ENCODE assay signal across 8 mouse cellular contexts in genomic region chr6:101376511-101377166, GRCm38 (mm10). TPM values are rescaled to one million over a fixed set of nuclear protein-coding genes. Genes with fewer than 3 reads are reported as not detected.
DNase-seq lines count a peak whose midpoint lies in the region; ATAC-seq and TF ChIP-seq lines count a peak whose summit lies in the region.

No protein-coding gene starts in this region.

- no peak for DNase-seq in left cerebral cortex, adult 2 months (ENCODE audit: extremely low spot score in 1 of 2, low spot score in 2 of 2)
- no peak for DNase-seq in left cerebral cortex, adult 11 months (ENCODE audit: low spot score)
- DNase-seq in forebrain, postnatal 0 days, result no peak
- DNase-seq in midbrain, embryonic 14.5 days, result no peak
- DNase-seq in cerebellum, postnatal 25 days, result no peak
- no peak for DNase-seq in frontal cortex, postnatal 14 days (ENCODE audit: low spot score in 2 of 2)
- no peak for DNase-seq in spleen, adult 12 weeks (ENCODE audit: low spot score)

- no peak for ATAC-seq in forebrain, postnatal 0 days
- no peak for ATAC-seq in intestine, postnatal 0 days
- ATAC-seq in midbrain, embryonic 14.5 days (ENCODE audit: low FRiP score, low TSS enrichment), result no peak

- WGBS in forebrain, postnatal 0 days, result 6% methylated on average over 10 of the region's 10 CpGs
- WGBS in intestine, postnatal 0 days, result 11% methylated on average over 10 of the region's 10 CpGs
- WGBS in midbrain, embryonic 14.5 days, result 6% methylated on average over 10 of the region's 10 CpGs

- no peaks in the 10 kb centered on the region for H3K9me3 ChIP-seq in forebrain, postnatal 0 days (ENCODE audit: low read length)
- H3K9me3 ChIP-seq in intestine, postnatal 0 days (ENCODE audit: control insufficient read depth), result no peaks in the 10 kb centered on the region
- H3K9me3 ChIP-seq in midbrain, embryonic 14.5 days (ENCODE audit: control insufficient read depth, low read length), result no peaks in the 10 kb centered on the region

- no peaks in the 10 kb centered on the region for H3K36me3 ChIP-seq in forebrain, postnatal 0 days (ENCODE audit: insufficient read depth)
- H3K36me3 ChIP-seq in intestine, postnatal 0 days (ENCODE audit: control insufficient read depth, insufficient read depth), result no peaks in the 10 kb centered on the region
- no peaks in the 10 kb centered on the region for H3K36me3 ChIP-seq in midbrain, embryonic 14.5 days (ENCODE audit: control insufficient read depth, insufficient read depth, low read length)

- H3K27ac ChIP-seq in left cerebral cortex, adult 2 months, result peak overlapping the region; percentile 83
- peak overlapping the region; percentile 10; the same call in 1 of the 2 replicates for H3K27ac ChIP-seq in forebrain, postnatal 0 days (ENCODE audit: low read depth, low read length)
- H3K27ac ChIP-seq in intestine, postnatal 0 days (ENCODE audit: low read depth, low read length), result peak overlapping the region; percentile 70; the same call in 1 of the 2 replicates
- H3K27ac ChIP-seq in midbrain, embryonic 14.5 days (replicated peaks; ENCODE audit: low read depth, low read length), result peak overlapping the region; percentile 45; the same call in 1 of the 2 replicates

- peak overlapping the region; percentile 98 for H3K4me2 ChIP-seq in forebrain, postnatal 0 days (ENCODE audit: low read depth)
- peak overlapping the region; percentile 75 for H3K4me2 ChIP-seq in intestine, postnatal 0 days (replicated peaks; ENCODE audit: low read depth)
- H3K4me2 ChIP-seq in midbrain, embryonic 14.5 days (ENCODE audit: low read length), result peak overlapping the region; percentile 99

- H3K4me3 ChIP-seq in left cerebral cortex, adult 2 months, result peak overlapping the region; percentile 54
- peak overlapping the region; percentile 49 for H3K4me3 ChIP-seq in forebrain, postnatal 0 days (ENCODE audit: low read depth, low read length)
- H3K4me3 ChIP-seq in intestine, postnatal 0 days (ENCODE audit: low read depth, low read length), result peak overlapping the region; percentile 56
- H3K4me3 ChIP-seq in midbrain, embryonic 14.5 days (replicated peaks; ENCODE audit: low read depth, low read length), result peak overlapping the region; percentile 53

- H3K4me1 ChIP-seq in forebrain, postnatal 0 days (ENCODE audit: insufficient read depth), result peaks cover 8% of the 10 kb centered on the region; the same call in 1 of the 2 replicates
- H3K4me1 ChIP-seq in intestine, postnatal 0 days (replicated peaks; ENCODE audit: control insufficient read depth, insufficient read depth, low read length), result peaks cover 13% of the 10 kb centered on the region; the same call in 1 of the 2 replicates
- H3K4me1 ChIP-seq in midbrain, embryonic 14.5 days (ENCODE audit: control insufficient read depth, insufficient read depth, low read length), result peaks cover 17% of the 10 kb centered on the region

- H3K27me3 ChIP-seq in forebrain, postnatal 0 days (ENCODE audit: insufficient read depth, low read length), result no peaks in the 10 kb centered on the region
- peaks cover 18% of the 10 kb centered on the region for H3K27me3 ChIP-seq in intestine, postnatal 0 days (replicated peaks; ENCODE audit: control insufficient read depth, insufficient read depth, low read length)
- peaks cover 22% of the 10 kb centered on the region for H3K27me3 ChIP-seq in midbrain, embryonic 14.5 days (ENCODE audit: control insufficient read depth, insufficient read depth, low read length)

- intact Hi-C loops in left cerebral cortex, adult 2 months (cut with DNase I), result loop anchor here (5.0 to 10.0 kb wide), 3 partner anchors 102 to 231 kb away; no protein-coding TSS in a partner anchor

- no peak for TF ChIP-seq CTCF in left cerebral cortex, adult 2 months (IDR thresholded peaks at IDR 0.05)
- no peak for TF ChIP-seq CTCF in forebrain, postnatal 0 days (IDR thresholded peaks at IDR 0.05; ENCODE audit: low read depth)
- no peak for TF ChIP-seq CTCF in intestine, postnatal 0 days (IDR thresholded peaks at IDR 0.05; ENCODE audit: low read depth)

- peak overlapping the region; percentile 18; the same call in 1 of the 2 replicates for H3K9ac ChIP-seq in forebrain, postnatal 0 days
- H3K9ac ChIP-seq in intestine, postnatal 0 days (ENCODE audit: low read depth, low read length), result peak overlapping the region; percentile 49
- peak overlapping the region; percentile 43 for H3K9ac ChIP-seq in midbrain, embryonic 14.5 days (replicated peaks; ENCODE audit: low read length)

RNA-seq across cellular contexts. Expression of gene Pdzrn3, which starts 1.1 kb away (rescaled TPM):
- total RNA-seq in left cerebral cortex, adult 2 months (2021), result 10 to 100 TPM; 47.9 to 50.8 TPM
- total RNA-seq in forebrain, postnatal 0 days (2014; rRNA removed), result 29.1 and 29.6 TPM in 2 replicates
- 8.3 and 10.7 TPM in 2 replicates for polyA plus RNA-seq in forebrain, postnatal 0 days (2015; fragmentation: Nextera tagmentation; extraction: Ambion mirVana)
- 5.3 and 5.5 TPM in 2 replicates for polyA plus RNA-seq in intestine, postnatal 0 days (2015; fragmentation: Nextera tagmentation; extraction: Ambion mirVana)
- 14.5 and 20.6 TPM in 2 replicates for polyA plus RNA-seq in midbrain, embryonic 14.5 days (2014; fragmentation: Nextera tagmentation; extraction: Ambion mirVana)

Comparison
In these comparisons a context has a peak if more than half of its experiments do, and no peak if none do; other contexts are left out.
1. H3K27ac ChIP-seq: peak in every context shown above with its lines; median percentile 83 in left cerebral cortex, adult 2 months; 70 in intestine, postnatal 0 days; 45 in midbrain, embryonic 14.5 days; 10 in forebrain, postnatal 0 days.